Mouse (Mus musculus): Measurements from ENCODE around the gene 2310022B05Rik. TPM values are rescaled to one million over a fixed set of nuclear protein-coding genes. Genes with fewer than 3 reads are reported as not detected.

The 2310022B05Rik gene
- polyA plus RNA-seq, 1 experiment = 31.6 TPM

DNA sequence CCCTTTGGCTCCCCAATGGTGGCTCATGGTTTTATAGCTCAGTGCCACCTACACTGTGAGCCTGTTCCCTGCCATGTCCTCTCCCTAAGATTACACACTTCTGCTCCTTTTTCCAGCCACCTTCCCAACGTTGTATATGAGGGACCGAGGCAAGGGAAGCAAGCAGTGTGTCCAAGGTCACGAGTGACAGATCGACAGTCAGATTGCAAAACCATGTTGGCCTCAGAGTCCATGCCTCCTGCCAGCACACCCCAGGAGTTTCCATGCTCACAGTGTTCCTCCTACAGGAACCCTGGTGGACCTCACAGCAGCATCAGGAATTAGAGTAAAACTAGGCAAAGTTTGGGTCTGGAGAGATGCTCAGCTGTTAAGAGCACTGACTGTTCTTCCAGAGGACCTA is 73.8 kb downstream of the 2310022B05Rik start:
- DNase-seq (ENCODE audit: low read depth in 1 of 2, low spot score in 2 of 2) = no peak
- Histone ChIP-seq H3K27ac (ENCODE audit: insufficient read depth, low read length) (no peak overlapping the region), H3K4me1 (ENCODE audit: control insufficient read depth, insufficient read depth, insufficient read length) (no peaks in the 10 kb centered on the region)

DNA sequence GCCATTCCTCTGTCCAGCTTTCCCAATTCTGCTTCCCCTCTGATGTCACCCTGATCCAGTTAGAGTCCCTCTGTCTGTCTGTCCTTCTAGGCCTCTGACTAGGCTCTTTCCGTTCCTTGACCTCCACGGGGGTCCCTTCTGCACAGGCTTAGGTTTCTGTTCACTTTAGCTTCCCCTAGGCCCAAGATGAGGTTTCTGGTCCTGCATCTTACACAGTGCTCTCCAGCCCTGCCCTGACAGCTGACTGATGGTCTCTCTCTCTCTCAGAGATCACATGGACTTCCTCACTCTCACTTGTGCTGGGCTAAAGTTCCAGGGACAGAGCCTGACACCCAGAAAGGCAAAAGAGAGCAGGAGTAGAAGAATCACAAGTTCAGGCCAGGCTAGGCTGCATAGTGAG is 76.6 kb downstream of the 2310022B05Rik start:
- H3K36me3 ChIP-seq (ENCODE audit: control insufficient read depth, insufficient read depth, low read length) = no peaks in the 10 kb centered on the region
- no peak overlapping the region for H3K4me3 ChIP-seq (ENCODE audit: extremely low read depth, insufficient read depth, insufficient read length)
- 76% methylated on average over 2 of the region's 2 CpGs for WGBS
- H3K4me1 ChIP-seq (ENCODE audit: control insufficient read depth, insufficient read depth, insufficient read length) = no peaks in the 10 kb centered on the region
- TF ChIP-seq CTCF (IDR thresholded peaks at IDR 0.05; ENCODE audit: extremely low read depth, insufficient read depth, insufficient read length, insufficient replicate concordance) (no peak), POLR2A (IDR thresholded peaks at IDR 0.05; ENCODE audit: low read depth, low read length) (no peak)
- H3K27ac ChIP-seq (ENCODE audit: insufficient read depth, low read length) = no peak overlapping the region
- DNase-seq (ENCODE audit: low read depth in 1 of 2, low spot score in 2 of 2) = no peak
- no peaks in the 10 kb centered on the region for H3K27me3 ChIP-seq (ENCODE audit: control insufficient read depth, insufficient read depth, low read length)

More for the DNA sequence above, 73.8 kb downstream of the 2310022B05Rik start:
- H3K4me3 ChIP-seq (ENCODE audit: extremely low read depth, insufficient read depth, insufficient read length) = no peak overlapping the region
- TF ChIP-seq CTCF (IDR thresholded peaks at IDR 0.05; ENCODE audit: extremely low read depth, insufficient read depth, insufficient read length, insufficient replicate concordance) = no peak
- no peak for TF ChIP-seq POLR2A (IDR thresholded peaks at IDR 0.05; ENCODE audit: low read depth, low read length)
- no peaks in the 10 kb centered on the region for H3K27me3 ChIP-seq (ENCODE audit: control insufficient read depth, insufficient read depth, low read length)
- H3K36me3 ChIP-seq (ENCODE audit: control insufficient read depth, insufficient read depth, low read length) = no peaks in the 10 kb centered on the region
- 70% methylated on average over 4 of the region's 4 CpGs for WGBS

Other genes with a start within 250 kb of the 2310022B05Rik start
- gene Pgbd5, start 223.7 kb downstream of the 2310022B05Rik start, polyA plus RNA-seq (2012; rRNA removed) = 0.16 and 0.40 TPM in 2 replicates
- 15.1 and 16.0 TPM in 2 replicates for gene Cog2, start 142.6 kb downstream of the 2310022B05Rik start, polyA plus RNA-seq (2012; rRNA removed)
- gene Agt, start 93.7 kb downstream of the 2310022B05Rik start, polyA plus RNA-seq (2012; rRNA removed) = 0.27 and 0.89 TPM in 2 replicates
- gene Capn9, start 87.3 kb downstream of the 2310022B05Rik start, polyA plus RNA-seq (2012; rRNA removed) = 0.07 and 0.18 TPM in 2 replicates
- gene Ttc13, start 58.6 kb upstream of the 2310022B05Rik start, polyA plus RNA-seq (2012; rRNA removed) = 18.5 and 21.1 TPM in 2 replicates
- 18.0 and 19.4 TPM in 2 replicates for gene Arv1, start 58.8 kb upstream of the 2310022B05Rik start, polyA plus RNA-seq (2012; rRNA removed)
- 1.2 and 1.5 TPM in 2 replicates for gene Fam89a, start 88.5 kb upstream of the 2310022B05Rik start, polyA plus RNA-seq (2012; rRNA removed)
- 0.02 TPM in 1 of 2 replicates, not detected in the other for gene Trim67, start 129.7 kb upstream of the 2310022B05Rik start, polyA plus RNA-seq (2012; rRNA removed)
- 36.0 and 42.5 TPM in 2 replicates for gene Gnpat, start 199.7 kb upstream of the 2310022B05Rik start, polyA plus RNA-seq (2012; rRNA removed)
- 8.0 and 8.2 TPM in 2 replicates for gene 2810004N23Rik, start 199.8 kb upstream of the 2310022B05Rik start, polyA plus RNA-seq (2012; rRNA removed)
- gene Exoc8, start 234.3 kb upstream of the 2310022B05Rik start, polyA plus RNA-seq (2012; rRNA removed) = 6.5 and 10.5 TPM in 2 replicates
- gene Sprtn, start 234.5 kb upstream of the 2310022B05Rik start, polyA plus RNA-seq (2012; rRNA removed) = 11.2 and 14.5 TPM in 2 replicates

Measured in spleen, adult 2 months (tissue).